Mouse (Mus musculus) urinary bladder, postnatal 25 days (tissue): ENCODE data around the gene Gstcd.

Source experiments
- DNase-seq: peaks from one replicate; pipeline ENCODE4 v3.0.0; 2022; ENCODE audit warnings: low spot score

Gene Gstcd

DNA sequence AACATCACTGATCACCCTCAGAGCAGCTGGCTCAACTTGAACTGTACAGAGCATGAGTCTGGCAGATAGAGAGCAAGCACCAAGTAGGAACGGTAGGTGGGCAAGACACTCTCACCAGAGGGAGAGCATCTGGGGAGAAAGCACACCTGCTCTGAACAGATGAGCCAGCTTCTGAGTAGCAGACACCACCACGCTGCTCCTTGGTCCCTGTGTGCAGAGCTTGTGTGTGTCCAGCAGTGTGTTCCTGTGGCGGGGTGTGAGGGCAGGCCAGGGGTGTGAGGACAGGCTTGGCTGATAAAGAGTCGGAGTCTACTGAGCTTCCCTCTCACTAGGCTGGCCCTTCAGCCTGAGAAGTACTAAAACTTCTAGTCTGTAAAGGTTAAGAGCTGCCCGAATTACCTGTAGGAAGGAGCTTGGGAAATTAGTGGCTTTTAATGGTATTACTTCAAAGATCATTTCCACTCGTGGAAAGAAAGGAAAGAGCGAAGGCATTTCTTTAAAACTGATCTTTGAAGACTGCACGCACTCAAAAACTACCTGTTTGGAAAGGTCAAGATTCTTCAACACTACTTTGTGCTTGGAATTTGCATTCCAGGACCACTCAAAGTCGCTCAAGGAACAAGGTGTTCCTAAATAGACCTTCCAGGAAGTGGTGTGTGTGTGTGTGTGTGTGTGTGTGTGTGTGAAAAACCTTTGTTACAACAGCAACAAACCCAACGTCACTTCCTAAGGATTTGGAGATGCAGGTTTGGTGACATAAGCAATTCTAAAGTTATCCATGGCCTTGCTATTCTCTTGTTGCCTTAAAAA, 151.4 kb downstream of the Gstcd start:
- no peak for DNase-seq

DNA sequence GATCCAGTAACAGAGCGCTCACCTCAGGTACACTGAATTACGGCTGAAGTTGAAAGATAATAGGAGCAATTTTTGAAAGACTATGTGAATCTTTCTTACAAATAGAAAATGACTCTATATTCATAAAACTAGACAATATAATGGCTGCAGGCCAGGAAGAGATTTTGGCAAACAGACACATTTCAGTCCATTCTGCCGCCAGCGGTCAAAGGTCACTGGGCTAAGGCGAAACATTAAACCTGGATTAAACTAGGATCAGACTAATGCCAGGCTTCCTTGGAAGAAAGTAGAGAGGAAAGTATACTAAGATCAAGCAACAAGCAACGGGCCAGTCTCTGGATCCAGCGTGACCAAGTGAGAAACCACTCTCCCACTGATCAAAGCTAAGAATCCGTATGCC, 152.8 kb downstream of the Gstcd start:
- no peak for DNase-seq

DNA sequence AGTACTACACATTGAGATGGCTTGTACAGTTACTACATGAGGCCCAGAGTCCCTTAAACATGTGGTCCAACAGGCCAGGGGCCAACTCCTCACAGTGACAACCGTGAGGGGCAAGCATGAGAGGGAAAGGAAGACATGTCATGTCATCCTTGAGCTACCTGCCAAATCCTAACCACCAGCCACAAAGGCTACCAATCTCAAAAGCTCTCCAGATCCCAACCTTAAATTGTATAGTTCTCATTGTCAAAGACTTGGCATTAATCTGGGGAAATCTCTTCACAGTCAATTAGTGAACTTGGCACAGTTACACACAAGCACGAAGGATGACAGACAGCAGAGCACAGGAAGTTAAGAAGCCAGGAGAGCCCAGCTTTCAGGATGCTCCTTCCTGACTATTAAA, 157.2 kb downstream of the Gstcd start:
- DNase-seq: no peak
